ENCODE assay signal across 14 mouse cellular contexts in genomic region chr1:91404976-91405375, GRCm38 (mm10). TPM values are rescaled to one million over a fixed set of nuclear protein-coding genes. Genes with fewer than 3 reads are reported as not detected.
"Had no signal": no experiment of that assay in that cellular context is flagged by ENCODE, and none has a peak within 500 bp of the region (broad histone marks: within the 10 kb centered on the region; RNA-seq: fewer than 3 reads in every experiment).

No protein-coding gene starts in this region.

- H3K27ac ChIP-seq: intestine, embryonic 15.5 days; limb, embryonic 15.5 days; liver, embryonic 12.5 days; midbrain, embryonic 12.5 days; neural tube, embryonic 13.5 days had no signal

- H3K4me2 ChIP-seq: intestine, embryonic 15.5 days; limb, embryonic 15.5 days; liver, embryonic 12.5 days; midbrain, embryonic 12.5 days; neural tube, embryonic 13.5 days had no signal

- H3K36me3 ChIP-seq: intestine, embryonic 15.5 days; limb, embryonic 15.5 days; liver, embryonic 12.5 days; midbrain, embryonic 12.5 days; neural tube, embryonic 13.5 days had no signal

- H3K4me1 ChIP-seq: intestine, embryonic 15.5 days; liver, embryonic 12.5 days; midbrain, embryonic 12.5 days; neural tube, embryonic 13.5 days had no signal

- H3K9me3 ChIP-seq: intestine, embryonic 15.5 days; limb, embryonic 15.5 days; liver, embryonic 12.5 days; midbrain, embryonic 12.5 days; neural tube, embryonic 13.5 days had no signal

- H3K4me3 ChIP-seq: intestine, embryonic 15.5 days; limb, embryonic 15.5 days; liver, embryonic 12.5 days; midbrain, embryonic 12.5 days; neural tube, embryonic 13.5 days had no signal

- H3K9ac ChIP-seq: intestine, embryonic 15.5 days; limb, embryonic 15.5 days; liver, embryonic 12.5 days; midbrain, embryonic 12.5 days; neural tube, embryonic 13.5 days had no signal

- DNase-seq: kidney, adult 18-20 months; kidney, postnatal 25 days; layer of hippocampus, adult 9-11 months; left cerebral cortex, postnatal 4 days; lung, postnatal 14 days; retina, postnatal 1 day; right cerebral cortex, postnatal 4 days; spleen, adult 18-20 months; thymus, postnatal 36 days had no signal

- H3K27me3 ChIP-seq: intestine, embryonic 15.5 days; neural tube, embryonic 13.5 days had no signal

- ATAC-seq: liver, embryonic 12.5 days had no signal

RNA-seq across cellular contexts. Expression of gene Klhl30, which starts 54.2 kb away (rescaled TPM):
- total RNA-seq: left cerebral cortex, postnatal 4 days had no signal
- polyA plus RNA-seq: liver, embryonic 12.5 days had no signal
